Mouse (Mus musculus) midbrain, embryonic 10.5 days (tissue): ENCODE data around the gene Fnip1. TPM values are rescaled to one million over a fixed set of nuclear protein-coding genes. Genes with fewer than 3 reads are reported as not detected.

ENCODE experiments used
- DNase-seq: peaks from one replicate; pipeline ENCODE4 v3.0.0-alpha.2; 2017; ENCODE audit warnings: low spot score
- H3K27ac ChIP-seq: fragments of 300-500 bp; sonication (generic); replicated peaks from 2 replicates; pipeline ENCODE4 v1.5.1; 2016; ENCODE audit warnings: mild to moderate bottlenecking
- H3K27me3 ChIP-seq: fragments of 300-500 bp; sonication (generic); 2 replicates; pipeline ENCODE4 v1.6.1; 2016; ENCODE audit warnings: low read depth, mild to moderate bottlenecking; ENCODE audit not compliant: poor library complexity, severe bottlenecking
- H3K36me3 ChIP-seq: fragments of 300-500 bp; sonication (generic); 2 replicates; pipeline ENCODE4 v1.6.1; 2016; ENCODE audit warnings: mild to moderate bottlenecking, moderate library complexity
- H3K4me1 ChIP-seq: fragments of 300-500 bp; sonication (generic); 2 replicates; pipeline ENCODE4 v1.6.1; 2016
- H3K4me3 ChIP-seq: fragments of 300-500 bp; sonication (generic); 2 replicates; pipeline ENCODE4 v1.5.1; 2016; ENCODE audit warnings: mild to moderate bottlenecking, moderate library complexity
- H3K9me3 ChIP-seq: fragments of 300-500 bp; sonication (generic); replicated peaks from 2 replicates; pipeline ENCODE4 v1.6.1; 2016; ENCODE audit warnings: mild to moderate bottlenecking
- WGBS: fragments of 180-500 bp; shearing (Covaris S2); methylation state at CpG from one replicate; pipeline ENCODE4 v1.1.7; 2016; 5-methylcytosine and 5-hydroxymethylcytosine counted together
- polyA plus RNA-seq: library from polyadenylated mRNA; unstranded; fragments of >200 nt; fragmentation: Nextera tagmentation; extraction: Ambion mirVana; gene quantifications from 2 replicates; pipeline ENCODE4 v1.2.1, GENCODE M21; 2016

The Fnip1 gene
- polyA plus RNA-seq, 1 experiment from 2014 or later: 8.7 TPM

- 92% methylated on average over 1 of the region's 1 CpGs for WGBS
These were observed 92.9 kb downstream of the Fnip1 start for GRCm38 (mm10) chr11:54530916-54531315.

DNA sequence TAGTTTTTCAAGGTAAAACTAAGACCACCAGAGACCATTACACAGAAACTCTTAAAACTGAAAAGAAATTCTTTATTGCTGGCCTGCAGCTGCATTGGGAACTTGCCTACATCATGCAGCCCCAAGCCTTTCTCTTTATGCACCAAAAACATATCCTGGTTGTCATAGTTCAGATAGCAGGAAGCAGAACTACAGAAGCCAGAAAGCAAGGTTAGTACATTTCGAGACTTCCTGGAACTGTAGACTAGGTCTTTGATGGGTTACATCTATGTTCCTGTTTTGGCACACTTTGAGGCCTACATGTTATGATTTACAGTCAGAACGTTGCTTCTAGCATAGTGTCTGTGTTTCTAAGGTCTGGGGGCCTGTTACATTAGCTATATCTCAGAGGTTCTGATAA lies 95.8 kb downstream of the Fnip1 start:
- H3K27me3 ChIP-seq: no peaks in the 10 kb centered on the region
- no peak overlapping the region for H3K27ac ChIP-seq
- no peak overlapping the region for H3K4me3 ChIP-seq
- peaks cover 4% of the 10 kb centered on the region for H3K4me1 ChIP-seq
- 89% methylated on average over 2 of the region's 2 CpGs for WGBS
- no peak for DNase-seq
- H3K9me3 ChIP-seq: no peaks in the 10 kb centered on the region
- H3K36me3 ChIP-seq: no peaks in the 10 kb centered on the region

More at GRCm38 (mm10) chr11:54530916-54531315, 92.9 kb downstream of the Fnip1 start:
- DNase-seq: no peak
- no peak overlapping the region for H3K4me3 ChIP-seq
- H3K4me1 ChIP-seq: no peaks in the 10 kb centered on the region
- H3K36me3 ChIP-seq: no peaks in the 10 kb centered on the region
- no peak overlapping the region for H3K27ac ChIP-seq
- H3K9me3 ChIP-seq: no peaks in the 10 kb centered on the region
- no peaks in the 10 kb centered on the region for H3K27me3 ChIP-seq

DNA sequence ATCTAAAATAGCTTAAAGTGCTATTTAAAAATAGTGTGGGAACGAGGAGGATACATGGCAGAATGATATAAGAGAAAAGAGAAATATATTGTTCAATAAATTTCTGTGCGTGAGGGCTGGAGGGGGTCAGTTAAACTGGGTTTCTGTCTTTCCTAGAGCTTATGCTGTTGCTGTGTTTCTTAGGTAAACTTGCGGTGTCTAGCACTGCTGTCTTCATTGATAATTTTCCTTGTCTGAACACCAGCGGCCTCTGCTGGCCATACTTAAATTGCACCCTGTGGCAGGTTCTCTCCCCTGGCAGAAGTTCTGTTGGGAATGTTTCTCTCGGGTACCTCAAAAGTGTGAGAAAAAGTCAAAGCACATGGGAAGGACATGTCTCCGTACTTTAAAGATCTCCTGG lies 96.9 kb downstream of the Fnip1 start:
- Histone ChIP-seq H3K27me3 (no peaks in the 10 kb centered on the region), H3K4me3 (no peak overlapping the region)
- WGBS: 60% methylated on average over 6 of the region's 6 CpGs

GRCm38 (mm10) chr11:54539031-54539430 lies 101.0 kb downstream of the Fnip1 start:
- Histone ChIP-seq H3K9me3 (no peaks in the 10 kb centered on the region), H3K4me1 (peaks cover 6% of the 10 kb centered on the region), H3K4me3 (no peak overlapping the region), H3K27ac (no peak overlapping the region), H3K36me3 (no peaks in the 10 kb centered on the region), H3K27me3 (no peaks in the 10 kb centered on the region)
- DNase-seq: no peak
- WGBS: 71% methylated on average over 2 of the region's 2 CpGs

More for the DNA sequence above, 96.9 kb downstream of the Fnip1 start:
- Histone ChIP-seq H3K36me3 (no peaks in the 10 kb centered on the region), H3K9me3 (no peaks in the 10 kb centered on the region), H3K27ac (no peak overlapping the region), H3K4me1 (peaks cover 6% of the 10 kb centered on the region)
- DNase-seq: peak; percentile 54

DNA sequence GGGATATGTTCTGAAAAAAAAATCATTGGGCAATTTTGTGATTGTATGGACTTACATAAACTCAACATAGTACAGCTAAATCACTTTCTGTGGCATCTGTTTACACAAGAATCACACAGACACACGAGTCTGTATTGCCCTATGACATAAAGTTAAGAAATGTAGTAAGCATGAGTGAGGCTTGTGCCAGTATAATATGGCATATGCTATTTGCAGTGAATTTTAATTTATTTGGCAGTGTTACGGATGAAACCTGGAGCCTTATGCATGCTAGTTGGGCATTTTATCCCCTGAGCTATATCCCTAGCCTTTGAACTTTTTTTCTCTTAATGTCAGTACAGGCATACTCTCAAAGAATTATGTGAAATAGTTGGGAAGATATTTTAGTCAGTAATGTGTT lies 101.5 kb downstream of the Fnip1 start:
- H3K4me1 ChIP-seq: peaks cover 6% of the 10 kb centered on the region
- H3K9me3 ChIP-seq: no peaks in the 10 kb centered on the region
- no peaks in the 10 kb centered on the region for H3K27me3 ChIP-seq
- H3K27ac ChIP-seq: no peak overlapping the region
- DNase-seq: no peak
- WGBS: 93% methylated on average over 2 of the region's 2 CpGs
- H3K4me3 ChIP-seq: no peak overlapping the region
- H3K36me3 ChIP-seq: no peaks in the 10 kb centered on the region

GRCm38 (mm10) chr11:54540328-54540727 lies 102.3 kb downstream of the Fnip1 start:
- no peak for DNase-seq
- Histone ChIP-seq H3K4me1 (peaks cover 6% of the 10 kb centered on the region), H3K27ac (no peak overlapping the region), H3K4me3 (no peak overlapping the region), H3K27me3 (no peaks in the 10 kb centered on the region), H3K9me3 (no peaks in the 10 kb centered on the region), H3K36me3 (no peaks in the 10 kb centered on the region)

GRCm38 (mm10) chr11:54542414-54542813 lies 104.4 kb downstream of the Fnip1 start:
- Histone ChIP-seq H3K27ac (no peak overlapping the region), H3K27me3 (no peaks in the 10 kb centered on the region)
- DNase-seq: no peak

DNA sequence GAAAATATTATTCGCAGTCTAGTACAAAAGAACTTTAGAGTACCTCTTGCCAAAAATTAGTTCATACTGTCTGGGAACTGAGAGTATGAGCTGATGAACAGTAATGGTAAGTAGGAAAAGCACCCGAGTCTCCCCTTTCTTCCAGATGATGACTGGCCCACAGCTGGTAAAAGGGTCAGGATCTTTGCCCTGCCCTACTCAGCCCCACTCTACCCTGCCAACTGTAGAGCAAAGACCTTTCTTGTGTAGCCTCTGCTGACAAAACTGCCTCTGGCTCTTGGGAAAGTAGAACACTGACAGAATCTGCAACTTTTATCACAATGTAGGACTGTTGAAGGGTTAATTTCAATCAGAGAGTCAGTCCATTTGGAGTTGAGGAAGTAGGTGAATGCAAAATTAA lies 117.0 kb downstream of the Fnip1 start:
- 89% methylated on average over 2 of the region's 2 CpGs for WGBS
- H3K27ac ChIP-seq: no peak overlapping the region
- peaks cover 4% of the 10 kb centered on the region; the same call in 1 of the 2 replicates for H3K4me1 ChIP-seq
- H3K27me3 ChIP-seq: no peaks in the 10 kb centered on the region
- no peaks in the 10 kb centered on the region for H3K9me3 ChIP-seq
- 0 out of 2 replicates have a peak, but pooled peaks cover 2% of the 10 kb centered on the region for H3K36me3 ChIP-seq
- H3K4me3 ChIP-seq: no peak overlapping the region
- no peak for DNase-seq

More at GRCm38 (mm10) chr11:54542414-54542813, 104.4 kb downstream of the Fnip1 start:
- no peaks in the 10 kb centered on the region for H3K36me3 ChIP-seq
- no peaks in the 10 kb centered on the region for H3K9me3 ChIP-seq
- H3K4me1 ChIP-seq: peaks cover 6% of the 10 kb centered on the region
- H3K4me3 ChIP-seq: no peak overlapping the region

- Histone ChIP-seq H3K4me3 (no peak overlapping the region), H3K27me3 (no peaks in the 10 kb centered on the region), H3K4me1 (no peaks in the 10 kb centered on the region), H3K9me3 (no peaks in the 10 kb centered on the region), H3K27ac (no peak overlapping the region), H3K36me3 (0 out of 2 replicates have a peak, but pooled peaks cover 3% of the 10 kb centered on the region)
- DNase-seq: no peak
- WGBS: 92% methylated on average over 5 of the region's 5 CpGs
These were observed 124.8 kb downstream of the Fnip1 start for GRCm38 (mm10) chr11:54562761-54563160.

Other genes with a start within 250 kb of the Fnip1 start
- not detected in 2 replicates for gene Csf2, start 188.5 kb upstream of the Fnip1 start, polyA plus RNA-seq
- not detected in 2 replicates for gene Il3, start 170.9 kb upstream of the Fnip1 start, polyA plus RNA-seq
- 14.4 and 20.4 TPM in 2 replicates for gene Acsl6, start 134.4 kb upstream of the Fnip1 start, polyA plus RNA-seq
- gene Meikin, start 67.5 kb upstream of the Fnip1 start, polyA plus RNA-seq: not detected in 2 replicates
- gene Rapgef6, start 84.6 kb downstream of the Fnip1 start, polyA plus RNA-seq: 31.3 and 33.1 TPM in 2 replicates